Mouse (Mus musculus): ENCODE data around the gene Dip2b.

- TF ChIP-seq CTCF (conservative IDR thresholded peaks at IDR 0.05; ENCODE audit: insufficient read depth, insufficient read length, low read depth, low read length), result no peak
- TF ChIP-seq POLR2A (IDR thresholded peaks at IDR 0.05; ENCODE audit: low read depth, low read length), result no peak
Observed at GRCm38 (mm10) chr15:100052726-100053125, 14.3 kb downstream of the Dip2b start.
